Mouse (Mus musculus) midbrain, embryonic 14.5 days (tissue): Measurements from ENCODE around the gene Klhdc8a. TPM values are rescaled to one million over a fixed set of nuclear protein-coding genes. Genes with fewer than 3 reads are reported as not detected.

Experiments
- ATAC-seq: fragments of 200-750 bp; cut with Nextera tagmentation; 2 replicates; pipeline ENCODE4 v1.8.0; 2017; ENCODE audit warnings: moderate number of reproducible peaks, moderate library complexity; ENCODE audit not compliant: low FRiP score, low TSS enrichment
- DNase-seq: peaks from one replicate; pipeline ENCODE4 v3.0.0-alpha.2; 2015
- H3K27ac ChIP-seq: fragments of 300-500 bp; sonication (generic); replicated peaks from 2 replicates; pipeline ENCODE4 v1.5.1; 2014; ENCODE audit warnings: mild to moderate bottlenecking, low read depth, low read length, moderate library complexity
- H3K27me3 ChIP-seq: fragments of 300-500 bp; sonication (generic); 2 replicates; pipeline ENCODE4 v1.6.1; 2014; ENCODE audit warnings: low read length, control low read depth, mixed read lengths; ENCODE audit not compliant: control insufficient read depth, insufficient read depth
- H3K36me3 ChIP-seq: fragments of 300-500 bp; sonication (generic); 2 replicates; pipeline ENCODE4 v1.6.1; 2014; ENCODE audit warnings: low read length, control low read depth; ENCODE audit not compliant: control insufficient read depth, insufficient read depth
- H3K4me1 ChIP-seq: fragments of 300-500 bp; sonication (generic); 2 replicates; pipeline ENCODE4 v1.6.1; 2014; ENCODE audit warnings: mild to moderate bottlenecking, antibody characterized with exemption, low read length, control low read depth; ENCODE audit not compliant: control insufficient read depth, insufficient read depth
- H3K4me2 ChIP-seq: fragments of 300-500 bp; sonication (generic); 2 replicates; pipeline ENCODE4 v1.6.1; 2014; ENCODE audit warnings: mild to moderate bottlenecking, low read length, moderate library complexity
- H3K4me3 ChIP-seq: fragments of 300-500 bp; sonication (generic); replicated peaks from 2 replicates; pipeline ENCODE4 v1.5.1; 2014; ENCODE audit warnings: low read depth, low read length
- H3K9ac ChIP-seq: fragments of 300-500 bp; sonication (generic); replicated peaks from 2 replicates; pipeline ENCODE4 v1.6.1; 2014; ENCODE audit warnings: mild to moderate bottlenecking, low read length, moderate library complexity
- H3K9me3 ChIP-seq: fragments of 300-500 bp; sonication (generic); 2 replicates; pipeline ENCODE4 v1.6.1; 2016; ENCODE audit warnings: low read length, control low read depth, mixed read lengths; ENCODE audit not compliant: control insufficient read depth
- WGBS: fragments of 180-500 bp; shearing (Covaris S2); extraction: QIAGEN DNeasy Blood & Tissue Kit; methylation state at CpG from one replicate; pipeline ENCODE4 v1.1.7; 2014; 5-methylcytosine and 5-hydroxymethylcytosine counted together
- polyA plus RNA-seq: library from polyadenylated mRNA; unstranded; fragments of >200 nt; fragmentation: Nextera tagmentation; extraction: Ambion mirVana; gene quantifications from 2 replicates; pipeline ENCODE4 v1.2.1, GENCODE M21; 2014

The Klhdc8a gene
- polyA plus RNA-seq, 1 experiment from 2014 or later, result 10.1 TPM

DNA sequence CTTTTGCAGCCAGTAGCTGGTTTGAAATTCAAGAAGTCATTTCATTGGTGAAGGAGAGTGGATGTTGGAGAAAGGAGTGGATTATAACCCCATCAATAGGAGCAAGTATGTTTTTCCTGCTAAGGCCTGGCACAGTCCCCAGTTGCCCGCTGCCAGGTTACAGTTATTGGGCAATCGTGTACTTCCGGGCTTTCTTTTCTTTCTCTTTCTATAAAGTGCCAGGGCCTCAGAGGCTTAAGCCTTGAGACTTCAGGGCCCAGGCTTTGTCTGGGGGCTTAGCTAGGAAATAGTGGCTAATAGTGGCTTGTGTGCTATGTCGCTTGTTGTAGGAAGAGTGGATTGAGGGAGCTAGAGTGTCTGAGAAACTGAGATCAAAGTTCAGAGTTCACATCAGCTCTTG, 19.0 kb downstream of the Klhdc8a start:
- 5% methylated on average over 4 of the region's 4 CpGs for WGBS
- H3K4me1 ChIP-seq, result peaks cover 59% of the 10 kb centered on the region
- no peaks in the 10 kb centered on the region for H3K36me3 ChIP-seq
- ATAC-seq (no peak), DNase-seq (peak; percentile 65)
- H3K27me3 ChIP-seq, result no peaks in the 10 kb centered on the region
- peak overlapping the region; percentile 81 for H3K4me2 ChIP-seq
- peak overlapping the region; percentile 83 for H3K4me3 ChIP-seq
- no peaks in the 10 kb centered on the region for H3K9me3 ChIP-seq
- H3K27ac ChIP-seq, result peak overlapping the region; percentile 95
- H3K9ac ChIP-seq, result peak overlapping the region; percentile 50

DNA sequence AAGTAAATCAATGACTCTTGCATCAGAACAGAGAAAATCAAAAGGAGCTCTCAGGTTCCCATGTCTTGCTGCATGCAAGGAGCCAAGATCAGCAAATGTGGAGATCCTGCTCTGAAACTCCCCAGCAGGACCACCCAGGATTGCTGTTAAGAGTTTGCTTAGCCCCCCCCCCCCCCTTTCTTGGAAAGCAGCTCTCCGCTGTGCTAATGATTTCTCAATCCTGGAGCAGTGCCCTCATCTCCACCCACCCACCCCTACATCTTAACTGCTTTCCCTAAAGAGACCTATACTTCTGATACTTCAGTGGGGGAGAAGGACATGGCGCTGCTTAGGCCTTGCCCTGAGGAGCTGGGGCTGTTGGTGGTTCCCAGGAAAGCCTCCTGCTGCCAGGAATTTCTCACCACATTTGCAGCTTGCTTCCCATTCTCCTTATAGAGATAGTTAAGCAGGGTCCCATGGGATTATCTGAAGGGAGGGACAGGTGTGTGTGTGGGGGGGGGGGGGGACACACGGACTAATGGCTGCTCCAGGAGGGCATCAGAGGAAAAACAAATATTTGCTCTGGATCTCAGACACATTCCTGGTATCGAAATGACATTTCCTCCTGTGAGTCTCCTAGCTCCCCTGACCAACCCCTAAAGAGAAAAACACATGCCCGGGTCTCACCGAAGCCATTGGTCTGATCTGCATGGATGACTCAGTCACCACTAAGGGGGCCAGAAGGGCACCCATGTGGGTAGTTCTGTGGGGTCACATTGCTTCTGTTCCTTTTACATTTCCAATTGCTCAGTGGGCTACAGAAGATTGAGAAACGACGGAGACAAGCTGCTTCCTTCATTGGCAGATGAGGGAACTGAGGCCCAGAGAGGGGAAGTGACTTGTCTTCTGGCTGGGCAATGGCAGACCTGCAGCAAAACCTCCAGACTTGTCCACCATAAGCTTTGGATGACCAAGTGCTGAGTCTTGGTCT, 19.8 kb downstream of the Klhdc8a start:
- peak overlapping the region; percentile 95 for H3K27ac ChIP-seq
- H3K9me3 ChIP-seq, result no peaks in the 10 kb centered on the region
- H3K9ac ChIP-seq, result peak overlapping the region; percentile 50
- ATAC-seq (no peak), DNase-seq (no peak)
- peaks cover 67% of the 10 kb centered on the region for H3K4me1 ChIP-seq
- no peaks in the 10 kb centered on the region for H3K27me3 ChIP-seq
- whole genome bisulfite sequencing, result 5% methylated on average over 8 of the region's 8 CpGs
- H3K36me3 ChIP-seq, result no peaks in the 10 kb centered on the region
- peak overlapping the region; percentile 83 for H3K4me3 ChIP-seq
- peak overlapping the region; percentile 81 for H3K4me2 ChIP-seq

DNA sequence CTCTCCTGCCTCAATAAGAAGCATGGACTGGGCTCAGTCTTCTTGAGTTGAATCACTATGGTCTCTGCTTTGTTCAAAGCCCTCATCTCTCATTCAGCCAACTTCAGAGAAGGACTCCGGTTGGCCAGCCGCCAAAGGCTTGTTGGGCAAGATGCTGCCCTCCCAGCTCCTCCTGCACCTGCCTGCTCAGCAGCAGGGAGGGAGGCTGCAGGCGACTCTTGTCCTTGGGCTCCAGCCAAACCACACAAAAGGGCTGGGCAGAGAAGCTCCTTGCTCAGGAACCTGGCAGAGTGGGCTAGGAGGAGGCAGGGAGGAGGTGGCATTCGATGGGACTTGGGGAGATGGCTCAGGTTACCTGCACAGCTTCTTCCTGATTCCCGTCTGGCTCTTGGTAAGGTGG, 20.8 kb downstream of the Klhdc8a start:
- no peak for ATAC-seq
- Histone ChIP-seq H3K36me3 (no peaks in the 10 kb centered on the region), H3K4me3 (peak overlapping the region; percentile 83)

DNA sequence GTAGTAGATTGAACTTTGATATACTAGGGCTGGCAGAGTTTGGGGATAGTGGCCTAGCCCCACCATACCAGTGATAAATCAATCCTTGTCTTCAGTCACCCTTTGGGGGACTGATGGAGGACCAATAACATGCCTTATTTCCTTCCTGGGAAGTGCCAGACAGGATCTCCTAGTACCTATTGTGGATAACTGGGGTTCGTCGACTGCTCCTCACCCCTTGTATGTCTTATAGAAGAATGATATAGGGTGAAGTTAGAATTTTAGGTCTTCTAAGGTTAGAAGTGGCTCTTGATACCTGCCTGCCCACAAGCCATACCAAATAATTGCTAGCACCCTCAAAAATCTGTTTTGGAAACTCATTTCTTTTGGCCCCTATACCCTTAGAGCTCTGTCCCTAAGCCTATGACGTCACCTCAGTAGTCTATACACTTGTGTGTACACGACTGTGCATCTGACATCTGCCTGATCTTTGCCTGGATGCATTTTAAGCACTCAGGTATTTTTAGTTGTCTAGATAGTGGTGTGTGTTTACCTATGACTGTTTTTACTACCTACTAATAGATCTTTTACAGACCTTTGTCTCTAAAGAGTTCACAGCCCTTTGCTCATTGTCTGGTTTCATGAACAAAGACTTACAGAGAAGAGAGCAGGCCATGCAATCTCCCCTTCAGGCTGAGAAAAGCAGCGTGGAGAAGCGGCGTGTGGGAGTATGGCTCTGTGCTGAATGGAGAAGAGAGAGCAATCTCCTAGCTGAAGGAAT, 23.6 kb downstream of the Klhdc8a start:
- no peak for ATAC-seq
- H3K36me3 ChIP-seq, result peaks cover 19% of the 10 kb centered on the region
- peak overlapping the region; percentile 95 for H3K27ac ChIP-seq
- peak overlapping the region; percentile 40 for H3K4me2 ChIP-seq
- H3K27me3 ChIP-seq, result no peaks in the 10 kb centered on the region
- peaks cover 95% of the 10 kb centered on the region for H3K4me1 ChIP-seq
- peak; percentile 66 for DNase-seq
- no peak overlapping the region for H3K4me3 ChIP-seq
- no peaks in the 10 kb centered on the region for H3K9me3 ChIP-seq
- peak overlapping the region; percentile 41; the same call in 1 of the 2 replicates for H3K9ac ChIP-seq
- WGBS, result 18% methylated on average over 7 of the region's 7 CpGs

More for the DNA sequence above, 20.8 kb downstream of the Klhdc8a start:
- Histone ChIP-seq H3K27me3 (no peaks in the 10 kb centered on the region), H3K9me3 (no peaks in the 10 kb centered on the region), H3K4me1 (peaks cover 77% of the 10 kb centered on the region), H3K27ac (peak overlapping the region; percentile 95), H3K9ac (peak overlapping the region; percentile 50), H3K4me2 (peak overlapping the region; percentile 81)
- 15% methylated on average over 5 of the region's 5 CpGs for WGBS
- peak; percentile 89 for DNase-seq

DNA sequence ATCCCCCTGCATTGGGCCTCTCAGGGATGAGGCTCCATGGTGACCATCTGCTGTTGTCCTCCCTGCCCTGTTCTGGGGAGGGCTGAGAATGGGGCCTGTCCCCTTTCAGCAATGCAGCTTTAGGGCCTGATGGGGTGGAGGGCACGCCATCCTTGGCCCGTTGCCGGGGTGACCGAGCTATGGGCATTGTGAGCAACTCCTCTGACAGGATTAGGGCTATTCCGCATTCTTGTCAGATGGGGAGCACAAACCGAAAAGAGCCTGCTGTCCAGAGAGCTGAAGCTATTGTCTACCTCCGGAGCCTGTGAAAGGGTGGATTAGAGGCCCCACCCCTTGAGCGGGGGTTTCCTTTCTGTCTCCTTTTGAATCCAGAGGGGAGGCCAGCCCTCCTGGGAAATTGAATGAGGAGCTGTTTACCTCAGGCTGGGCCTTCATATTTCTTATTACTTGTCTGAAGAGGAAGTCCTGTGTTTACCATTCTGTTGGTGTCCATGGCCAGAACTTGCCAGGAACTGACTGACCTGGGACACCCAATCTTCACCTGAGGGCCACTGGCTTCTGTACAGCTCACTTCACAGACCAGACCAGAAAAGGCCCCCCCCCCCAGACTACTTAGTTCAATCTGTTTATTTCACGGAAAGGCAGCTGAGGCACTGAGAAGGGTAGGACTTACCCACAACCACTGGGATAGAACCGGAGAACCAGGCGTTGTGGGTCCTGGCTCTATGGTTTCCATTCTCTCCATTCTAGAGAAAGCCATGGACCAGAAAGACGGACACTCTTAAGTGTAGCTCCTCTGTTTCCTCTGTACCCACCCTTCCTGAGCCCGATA, 24.5 kb downstream of the Klhdc8a start:
- peaks cover 29% of the 10 kb centered on the region for H3K36me3 ChIP-seq
- H3K4me1 ChIP-seq, result peaks cover 94% of the 10 kb centered on the region
- no peak overlapping the region for H3K4me3 ChIP-seq
- peak overlapping the region; percentile 40 for H3K4me2 ChIP-seq
- peak; percentile 91 for DNase-seq
- WGBS, result 4% methylated on average over 13 of the region's 13 CpGs
- ATAC-seq, result peak; percentile 88
- no peaks in the 10 kb centered on the region for H3K27me3 ChIP-seq
- H3K27ac ChIP-seq, result peak overlapping the region; percentile 95
- H3K9me3 ChIP-seq, result no peaks in the 10 kb centered on the region
- peak overlapping the region; percentile 41; the same call in 1 of the 2 replicates for H3K9ac ChIP-seq

DNA sequence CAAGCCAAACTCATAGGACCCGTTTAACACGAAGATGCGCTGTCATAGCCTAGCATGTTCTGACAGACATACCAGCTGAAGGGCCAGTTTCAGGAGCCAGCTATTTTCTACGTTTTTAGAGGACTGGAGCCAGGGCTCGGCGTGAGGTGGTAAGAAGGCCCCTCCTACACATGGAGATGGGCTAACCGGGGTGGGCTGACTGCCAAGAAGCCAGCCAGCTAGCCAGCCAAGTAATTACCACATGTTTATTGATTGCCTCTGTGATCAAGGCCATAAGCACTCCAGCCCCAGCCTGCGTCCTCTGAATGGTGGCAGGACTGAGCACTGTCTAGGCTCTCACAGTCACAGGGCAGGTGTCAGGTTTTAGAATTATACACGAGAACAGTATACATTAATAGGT, 28.4 kb downstream of the Klhdc8a start:
- H3K9me3 ChIP-seq, result no peaks in the 10 kb centered on the region
- DNase-seq, result peak; percentile 85
- H3K36me3 ChIP-seq, result peaks cover 62% of the 10 kb centered on the region
- peaks cover 76% of the 10 kb centered on the region for H3K4me1 ChIP-seq
- WGBS, result 42% methylated on average over 9 of the region's 9 CpGs
- no peak overlapping the region for H3K4me3 ChIP-seq
- peak; percentile 8; the same call in 1 of the 2 replicates for ATAC-seq
- H3K27me3 ChIP-seq, result no peaks in the 10 kb centered on the region
- H3K4me2 ChIP-seq, result no peak overlapping the region
- H3K27ac ChIP-seq, result peak overlapping the region; percentile 68
- no peak overlapping the region for H3K9ac ChIP-seq

DNA sequence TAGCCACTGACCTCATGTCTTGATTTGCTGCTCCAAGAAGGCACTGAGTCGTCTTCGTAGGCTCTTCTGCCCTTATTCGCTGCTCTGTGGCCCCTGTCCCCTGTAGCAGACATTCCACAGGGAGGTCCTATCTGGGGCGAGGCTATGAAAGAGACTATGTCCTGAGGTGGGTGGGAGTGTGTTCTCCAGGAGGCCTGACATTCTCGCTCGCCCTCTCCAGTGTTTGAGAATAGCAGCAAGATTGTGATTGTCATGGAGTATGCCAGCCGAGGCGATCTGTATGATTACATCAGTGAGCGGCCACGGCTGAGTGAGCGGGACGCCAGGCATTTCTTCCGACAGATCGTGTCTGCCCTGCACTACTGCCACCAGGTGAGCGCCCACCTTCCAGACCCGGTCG, 29.1 kb downstream of the Klhdc8a start:
- peaks cover 74% of the 10 kb centered on the region for H3K4me1 ChIP-seq
- H3K9me3 ChIP-seq, result no peaks in the 10 kb centered on the region
- ATAC-seq (no peak), DNase-seq (no peak)
- H3K27ac ChIP-seq, result peak overlapping the region; percentile 68
- H3K36me3 ChIP-seq, result peaks cover 69% of the 10 kb centered on the region
- H3K4me2 ChIP-seq, result no peak overlapping the region
- 81% methylated on average over 17 of the region's 17 CpGs for WGBS
- no peaks in the 10 kb centered on the region for H3K27me3 ChIP-seq
- no peak overlapping the region for H3K4me3 ChIP-seq
- no peak overlapping the region for H3K9ac ChIP-seq

DNA sequence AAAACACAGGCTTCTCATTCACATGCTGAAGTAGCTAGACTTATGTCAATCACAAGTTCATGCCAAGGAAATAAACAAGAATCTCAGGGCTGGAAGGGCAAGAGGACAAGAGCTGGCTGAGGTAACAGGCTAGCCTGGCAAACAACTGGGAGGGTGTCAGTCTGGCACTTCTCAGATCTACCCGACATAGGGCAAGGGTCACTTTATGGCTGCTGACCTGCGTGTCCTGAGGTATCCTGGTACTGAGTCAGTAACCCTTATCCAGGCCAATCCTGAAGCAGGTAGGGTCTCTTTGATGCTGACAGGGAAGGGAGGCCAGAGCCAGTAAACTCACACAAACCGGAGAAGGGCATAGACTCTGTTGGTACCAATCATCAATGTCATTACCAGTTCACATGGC, 30.1 kb downstream of the Klhdc8a start:
- Histone ChIP-seq H3K4me1 (peaks cover 74% of the 10 kb centered on the region), H3K27me3 (no peaks in the 10 kb centered on the region), H3K4me3 (no peak overlapping the region), H3K36me3 (peaks cover 74% of the 10 kb centered on the region), H3K9me3 (no peaks in the 10 kb centered on the region), H3K9ac (no peak overlapping the region), H3K4me2 (no peak overlapping the region), H3K27ac (no peak overlapping the region)
- WGBS, result 88% methylated on average over 3 of the region's 3 CpGs
- no peak for ATAC-seq
- DNase-seq, result no peak
